Mouse (Mus musculus) adrenal gland, adult 18-20 months (tissue): ENCODE data around the gene Sucla2. TPM values are rescaled to one million over a fixed set of nuclear protein-coding genes. Genes with fewer than 3 reads are reported as not detected.

Experiments
- DNase-seq, 2 experiments: peaks; one replicate each; pipeline ENCODE4 v3.0.0; 2021 to 2022; ENCODE audit warnings: low spot score in 2 of 2
- long read RNA-seq, 2 experiments: library from polyadenylated mRNA; stranded (forward); transcript quantifications; one replicate each; pipeline ENCODE4 v2.0.0; 2021
- total RNA-seq, 2 experiments: library from RNA; stranded (reverse); gene quantifications; 1 replicate in 1 of 2; 2 replicates in 1 of 2; pipeline ENCODE4 v1.2.3; 2021

Gene Sucla2
- 100 to 1,000 TPM; 316 to 519 TPM for total RNA-seq
- long read RNA-seq, experiment 1, transcript Sucla2-203 (11 exons, 2,229 nt): major isoform, 449 of 475 reads
- long read RNA-seq, experiment 1, partial matches to known transcripts: 5 of 475 reads
- long read RNA-seq, experiment 1, other reads (novel, unspliced or antisense): 21 of 475 reads
- long read RNA-seq, experiment 2, transcript Sucla2-203 (11 exons, 2,229 nt): major isoform, 1,048 of 1,121 reads
- long read RNA-seq, experiment 2, partial matches to known transcripts: 15 of 1,121 reads
- long read RNA-seq, experiment 2, other reads (novel, unspliced or antisense): 55 of 1,121 reads

GRCm38 (mm10) chr14:73524766-73525448 is at the start of gene Sucla2:
Gene Sucla2, plus strand, starts transcription at chr14:73525319.
- peak; percentile 91 to 94 for DNase-seq

GRCm38 (mm10) chr14:73475506-73475905 is 49.6 kb upstream of the Sucla2 start:
- no peak for DNase-seq

- no peak for DNase-seq
These were observed 48.7 kb upstream of the Sucla2 start for GRCm38 (mm10) chr14:73476361-73476934.

GRCm38 (mm10) chr14:73477077-73477476 is 48.0 kb upstream of the Sucla2 start:
- no peak for DNase-seq

GRCm38 (mm10) chr14:73478321-73478720 is 46.8 kb upstream of the Sucla2 start:
- DNase-seq: no peak

- DNase-seq: no peak
These were observed 45.3 kb upstream of the Sucla2 start for GRCm38 (mm10) chr14:73479771-73480170.

- DNase-seq: no peak
These were observed 41.4 kb upstream of the Sucla2 start for GRCm38 (mm10) chr14:73483516-73484229.

GRCm38 (mm10) chr14:73484366-73485110 is 40.6 kb upstream of the Sucla2 start:
- no peak for DNase-seq

- DNase-seq: no peak
These were observed 38.5 kb upstream of the Sucla2 start for GRCm38 (mm10) chr14:73486641-73487040.

- no peak for DNase-seq
These were observed 31.8 kb upstream of the Sucla2 start for GRCm38 (mm10) chr14:73493356-73493755.

- DNase-seq: no peak
These were observed 31.0 kb upstream of the Sucla2 start for GRCm38 (mm10) chr14:73494122-73494521.

- DNase-seq: no peak
These were observed 29.4 kb upstream of the Sucla2 start for GRCm38 (mm10) chr14:73495753-73496152.

GRCm38 (mm10) chr14:73501283-73501682 is 23.8 kb upstream of the Sucla2 start:
- DNase-seq: no peak

- DNase-seq: no peak
These were observed 23.4 kb upstream of the Sucla2 start for GRCm38 (mm10) chr14:73501721-73502120.

GRCm38 (mm10) chr14:73502591-73503184 is 22.4 kb upstream of the Sucla2 start:
- no peak for DNase-seq

- no peak for DNase-seq
These were observed 21.7 kb upstream of the Sucla2 start for GRCm38 (mm10) chr14:73503237-73503933.

- no peak for DNase-seq
These were observed 18.8 kb upstream of the Sucla2 start for GRCm38 (mm10) chr14:73506283-73506682.

GRCm38 (mm10) chr14:73507200-73507599 is 17.9 kb upstream of the Sucla2 start:
- no peak for DNase-seq

- DNase-seq: no peak
These were observed 17.3 kb upstream of the Sucla2 start for GRCm38 (mm10) chr14:73507702-73508376.
